Mouse (Mus musculus) heart, postnatal 14 days (tissue): ENCODE results near the gene Swap70. TPM values are rescaled to one million over a fixed set of nuclear protein-coding genes. Genes with fewer than 3 reads are reported as not detected.

Experiments used
- DNase-seq, 2 experiments: peaks; one replicate each; pipeline ENCODE4 v3.0.0; 2021 to 2022
- intact Hi-C: fragments of 180-260 bp; cut with DNase I; formaldehyde crosslinking; loops from one replicate; pipeline ENCODE4 v1.15.1; 2025
- total RNA-seq, 2 experiments: library from RNA; stranded (reverse); gene quantifications; 2 replicates each; pipeline ENCODE4 v1.2.3; 2021

Gene Swap70
- total RNA-seq, 2 experiments from 2014 or later = 16.0 to 17.3 TPM

DNA sequence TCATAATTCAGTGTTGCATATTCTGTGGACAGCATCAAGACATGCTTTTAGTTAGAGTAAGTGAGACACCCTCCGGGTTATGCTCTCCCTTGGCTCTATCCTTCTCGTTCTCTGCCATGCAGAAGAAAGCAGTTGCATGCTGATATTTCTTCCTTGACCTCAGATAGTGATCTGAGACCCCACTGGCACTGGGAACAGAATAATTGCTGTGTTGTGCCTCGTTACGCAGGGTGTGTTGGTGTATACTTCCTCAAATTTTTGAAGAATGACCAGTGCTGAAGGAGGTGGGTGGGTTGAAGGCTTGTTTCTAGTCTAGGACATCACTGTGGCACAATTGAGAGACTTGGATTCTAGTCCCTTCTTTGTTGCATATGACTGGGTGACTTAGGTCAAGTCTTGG is 14.6 kb downstream of the Swap70 start:
- DNase-seq = no peak
- intact Hi-C loops = no loop called here

DNA sequence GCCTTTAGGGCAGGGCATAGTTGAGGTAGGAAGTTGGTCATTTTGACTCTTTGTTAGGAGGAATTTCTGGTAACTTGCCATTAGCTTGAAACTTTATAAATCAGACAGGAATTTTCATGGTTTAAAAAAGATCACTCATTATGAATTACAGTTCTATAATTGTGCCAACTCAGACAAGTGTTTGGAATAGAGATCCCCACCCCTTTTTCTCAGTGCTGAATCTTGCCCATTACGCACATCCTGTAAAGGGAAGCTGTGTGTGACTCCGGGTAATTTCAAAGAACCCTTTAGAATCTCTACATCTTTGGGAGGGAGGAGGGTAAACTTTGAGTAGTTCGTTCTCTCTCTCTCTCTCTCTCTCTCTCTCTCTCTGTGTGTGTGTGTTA is 15.9 kb downstream of the Swap70 start:
- no peak for DNase-seq
- intact Hi-C loops = no loop called here

DNA sequence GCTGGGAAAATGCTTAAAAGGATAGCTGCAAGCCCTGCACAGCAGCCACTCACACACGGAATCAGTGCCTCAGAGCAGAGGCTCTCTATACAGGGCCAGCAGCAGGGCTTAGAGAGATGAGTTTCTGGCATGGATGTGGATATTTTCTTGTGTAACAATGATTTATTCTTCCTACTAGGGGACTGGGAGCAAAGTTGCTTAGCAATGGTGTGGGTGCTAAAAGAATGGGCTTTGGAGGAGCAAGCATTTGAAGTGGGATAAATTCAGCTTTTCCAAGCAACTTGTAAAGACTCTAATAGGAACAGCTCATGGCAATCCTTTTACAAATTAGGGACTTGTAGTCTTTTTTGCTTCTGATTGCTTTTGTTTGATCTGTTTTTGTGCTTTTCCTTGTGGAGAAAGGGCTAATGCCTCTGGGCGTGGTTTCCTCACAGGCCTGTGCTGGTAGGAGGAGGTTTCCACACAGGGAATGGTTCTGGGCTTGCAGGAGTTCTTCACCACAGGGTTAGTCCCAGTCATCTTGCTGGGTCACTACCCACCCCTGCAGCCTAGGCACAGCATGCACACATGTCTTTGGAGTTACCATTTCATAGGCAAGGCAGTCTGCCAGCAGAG is 16.4 kb downstream of the Swap70 start:
- intact Hi-C loops = no loop called here
- no peak for DNase-seq

DNA sequence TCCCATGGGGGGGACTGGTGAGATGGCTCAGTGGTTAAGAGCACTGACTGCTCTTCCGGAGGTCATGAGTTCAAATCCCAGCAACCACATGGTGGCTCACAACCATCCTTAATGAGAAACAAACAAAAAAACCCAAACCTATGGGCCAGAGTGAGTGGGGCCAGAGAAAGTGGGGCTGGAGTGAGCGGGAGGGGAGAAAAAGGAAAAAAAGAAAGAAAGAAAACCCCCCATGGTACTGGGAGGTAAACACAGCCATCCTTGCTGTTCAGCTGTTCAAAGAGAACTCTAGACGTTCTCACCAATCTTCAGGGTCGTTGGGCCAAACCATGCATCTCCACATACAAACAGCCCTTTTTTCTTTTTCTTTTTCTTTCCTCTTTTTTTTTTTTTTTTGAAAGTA is 18.1 kb downstream of the Swap70 start:
- DNase-seq = no peak
- intact Hi-C loops = no loop called here

DNA sequence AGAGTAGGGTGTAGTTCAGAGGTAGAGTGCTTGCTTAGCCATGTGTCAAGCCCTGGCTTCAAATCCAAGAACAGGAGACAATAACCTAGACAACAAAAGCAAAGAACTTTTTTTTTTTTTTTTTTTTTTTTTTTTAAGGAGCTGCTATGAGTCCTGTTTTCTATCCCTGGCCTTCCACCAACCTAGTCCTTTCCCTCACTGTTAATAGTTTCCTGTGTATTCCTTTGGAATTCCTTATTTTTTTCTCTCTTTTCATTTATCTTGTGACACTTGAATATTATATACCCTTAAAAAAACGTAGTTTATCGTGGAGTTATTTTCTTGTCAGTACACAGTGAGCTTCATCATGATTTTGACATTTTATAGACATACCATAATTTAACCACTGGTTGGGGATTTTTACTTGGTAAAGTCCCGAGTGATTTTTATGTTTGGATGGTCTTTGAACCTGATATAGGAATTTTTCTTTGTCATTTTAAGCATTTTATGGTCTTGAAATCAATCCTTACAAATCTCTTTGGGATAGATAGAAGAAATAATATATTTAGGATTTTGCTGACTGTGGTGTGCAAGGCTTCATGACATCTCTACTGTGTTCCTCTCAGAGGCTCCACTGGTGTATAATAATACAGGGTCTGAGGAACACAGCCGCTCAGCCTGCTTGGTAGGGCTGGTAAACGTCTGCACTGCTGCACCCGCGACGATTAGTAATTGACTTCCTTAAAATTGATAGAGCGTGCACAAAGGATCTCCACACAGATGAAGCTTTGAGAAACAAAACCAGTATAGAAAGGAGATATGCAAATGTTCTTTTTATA is 20.2 kb downstream of the Swap70 start:
- intact Hi-C loops = no loop called here
- DNase-seq = no peak

DNA sequence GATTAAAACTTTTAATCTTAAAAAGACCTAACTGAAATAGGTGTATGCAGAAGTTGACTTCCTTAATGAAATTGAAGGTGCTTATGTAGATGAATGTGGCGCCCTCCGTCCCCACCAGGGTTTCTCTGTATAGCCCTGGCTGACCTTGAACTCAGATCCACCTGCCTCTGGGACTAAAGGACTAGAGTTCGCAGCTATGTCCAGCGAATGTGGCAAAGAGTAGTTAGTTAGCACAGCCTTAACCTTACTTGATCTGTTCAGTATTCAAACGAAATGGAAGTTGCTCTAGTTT is 20.7 kb downstream of the Swap70 start:
- intact Hi-C loops = no loop called here
- no peak for DNase-seq

DNA sequence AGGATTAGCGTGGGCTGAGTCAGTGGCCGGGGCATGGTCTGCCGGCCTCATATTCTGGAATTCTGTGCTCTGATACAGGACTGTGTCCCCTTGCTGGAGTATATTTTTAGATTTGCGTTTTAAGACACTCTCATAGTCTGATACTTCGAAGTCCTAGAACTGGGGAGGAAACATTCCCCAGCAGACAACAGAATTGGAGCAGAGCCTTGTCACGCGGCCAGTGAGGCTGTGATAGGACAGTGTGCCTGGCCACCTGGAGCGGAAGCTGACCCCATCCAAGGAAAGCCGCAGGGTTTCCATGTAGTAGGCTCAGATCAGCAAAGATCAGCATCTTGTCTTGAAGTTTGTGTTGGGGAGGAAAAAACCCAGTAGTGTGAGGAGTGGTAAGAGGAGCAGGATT is 23.6 kb downstream of the Swap70 start:
- intact Hi-C loops = no loop called here
- DNase-seq = peak; percentile 59 to 72

DNA sequence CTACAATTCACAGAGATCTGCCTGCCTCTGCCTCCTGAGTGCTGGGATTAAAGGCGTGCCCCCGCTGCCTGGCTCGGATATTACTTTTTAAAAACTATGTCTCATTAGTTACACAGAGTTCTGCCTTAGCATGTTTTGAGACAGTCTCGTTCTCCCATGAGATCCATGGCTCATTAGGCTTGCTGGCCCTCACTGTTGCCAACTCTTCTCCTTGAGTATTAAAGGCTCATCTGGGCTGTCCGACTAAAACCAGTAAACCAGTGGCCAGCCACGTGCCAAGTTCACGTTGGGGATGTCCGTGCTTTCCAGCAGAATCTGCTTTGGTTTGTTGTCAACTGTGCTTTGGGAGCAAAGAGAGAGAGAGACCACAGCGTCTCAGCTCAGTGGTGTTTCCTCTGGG is 25.0 kb downstream of the Swap70 start:
- no peak for DNase-seq
- intact Hi-C loops = no loop called here

DNA sequence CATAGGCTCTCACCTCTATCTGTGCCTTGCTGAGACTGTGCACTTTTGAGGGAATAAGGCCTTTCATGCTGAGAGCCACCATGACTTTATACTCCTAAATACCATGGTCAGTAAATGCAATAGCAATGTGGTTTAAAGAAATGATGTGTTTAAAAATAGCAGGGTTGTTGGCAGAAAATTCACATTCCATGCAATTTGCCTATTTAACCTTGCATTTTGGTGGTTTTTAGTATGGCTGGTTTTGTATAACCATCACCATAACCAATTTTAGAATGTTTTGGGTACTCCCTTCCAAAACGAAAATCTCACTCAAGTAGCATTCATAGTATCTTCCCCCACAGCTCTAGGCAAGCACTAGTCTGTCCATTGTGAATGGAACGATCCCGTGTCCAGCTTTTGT is 26.3 kb downstream of the Swap70 start:
- intact Hi-C loops = no loop called here
- DNase-seq = no peak

DNA sequence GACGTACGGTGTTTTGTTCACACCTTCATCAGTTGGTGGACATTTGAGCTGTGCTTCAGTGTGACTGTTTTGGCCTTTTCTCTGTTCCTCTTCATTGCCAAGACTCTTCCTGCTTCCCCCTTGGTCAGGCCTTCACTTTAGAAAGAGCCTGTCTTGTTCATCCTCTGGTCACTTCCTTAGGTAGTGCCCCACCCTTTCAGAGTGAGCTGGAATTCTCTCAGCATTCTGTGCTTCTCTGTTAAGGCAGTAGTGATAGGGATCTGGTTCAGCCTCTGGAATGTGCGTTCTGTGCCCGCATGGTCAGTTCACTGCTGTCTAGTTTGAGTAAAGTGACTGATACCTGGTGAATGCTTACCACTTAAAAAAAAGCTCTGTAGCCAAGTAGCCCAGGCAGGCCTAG is 27.2 kb downstream of the Swap70 start:
- DNase-seq = no peak
- intact Hi-C loops = no loop called here

DNA sequence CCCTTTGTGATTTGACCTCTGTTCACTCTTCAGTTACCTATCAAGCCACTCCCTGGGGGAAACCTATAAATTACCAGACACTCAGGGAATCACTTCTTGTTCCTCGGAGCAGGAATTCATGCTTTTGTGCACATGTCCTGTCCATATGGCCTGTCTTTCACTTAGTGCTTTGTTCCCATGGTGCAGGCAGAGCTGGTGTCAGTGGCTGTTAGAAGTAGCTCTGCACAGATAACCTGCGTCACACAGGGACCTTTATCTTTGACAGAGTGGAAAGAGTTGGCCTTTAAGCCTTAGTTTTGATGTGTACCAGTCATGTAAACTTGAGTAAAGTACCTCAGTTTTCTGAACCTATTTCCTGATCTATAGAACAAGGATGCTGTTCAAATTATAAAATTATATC is 32.4 kb downstream of the Swap70 start:
- no peak for DNase-seq
- intact Hi-C loops = no loop called here

DNA sequence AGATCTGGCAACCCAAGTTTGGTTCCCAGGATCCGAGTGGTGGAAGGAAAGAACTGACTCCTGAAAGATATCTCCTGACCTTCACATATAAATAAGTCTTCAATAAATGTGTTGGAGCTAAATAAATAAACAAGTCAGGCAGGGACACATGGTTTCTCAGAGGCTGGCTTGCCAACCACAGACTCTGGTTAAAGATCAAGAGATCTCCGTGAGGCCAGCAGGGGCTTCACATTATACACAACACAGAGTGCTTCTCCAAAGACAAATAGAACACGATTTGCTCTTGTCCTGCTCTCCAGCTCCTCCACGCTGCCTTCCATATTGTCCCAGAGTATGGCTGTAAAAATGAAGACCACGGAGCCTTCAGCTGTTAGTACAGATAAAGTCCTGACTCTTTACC is 32.9 kb downstream of the Swap70 start:
- no peak for DNase-seq
- intact Hi-C loops = no loop called here

DNA sequence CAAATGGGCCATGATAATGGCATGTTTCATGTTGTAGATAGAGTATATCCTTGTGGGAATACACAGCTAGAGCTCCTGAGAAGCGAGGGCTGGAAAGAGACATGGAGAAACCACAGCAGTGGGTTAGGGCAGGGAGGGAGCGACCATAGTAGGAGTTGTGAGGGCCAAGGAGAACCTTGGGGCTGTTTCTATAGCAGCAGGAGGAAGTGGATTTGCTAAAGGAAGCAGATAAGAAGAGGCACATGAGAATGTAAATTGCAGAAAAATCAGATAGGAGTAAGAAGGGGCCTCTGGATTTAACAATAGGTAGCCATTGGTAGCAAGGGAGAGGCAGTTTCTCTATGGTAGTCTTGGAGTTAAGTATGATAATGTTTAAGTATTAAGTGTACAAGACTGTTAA is 35.5 kb downstream of the Swap70 start:
- intact Hi-C loops = no loop called here

DNA sequence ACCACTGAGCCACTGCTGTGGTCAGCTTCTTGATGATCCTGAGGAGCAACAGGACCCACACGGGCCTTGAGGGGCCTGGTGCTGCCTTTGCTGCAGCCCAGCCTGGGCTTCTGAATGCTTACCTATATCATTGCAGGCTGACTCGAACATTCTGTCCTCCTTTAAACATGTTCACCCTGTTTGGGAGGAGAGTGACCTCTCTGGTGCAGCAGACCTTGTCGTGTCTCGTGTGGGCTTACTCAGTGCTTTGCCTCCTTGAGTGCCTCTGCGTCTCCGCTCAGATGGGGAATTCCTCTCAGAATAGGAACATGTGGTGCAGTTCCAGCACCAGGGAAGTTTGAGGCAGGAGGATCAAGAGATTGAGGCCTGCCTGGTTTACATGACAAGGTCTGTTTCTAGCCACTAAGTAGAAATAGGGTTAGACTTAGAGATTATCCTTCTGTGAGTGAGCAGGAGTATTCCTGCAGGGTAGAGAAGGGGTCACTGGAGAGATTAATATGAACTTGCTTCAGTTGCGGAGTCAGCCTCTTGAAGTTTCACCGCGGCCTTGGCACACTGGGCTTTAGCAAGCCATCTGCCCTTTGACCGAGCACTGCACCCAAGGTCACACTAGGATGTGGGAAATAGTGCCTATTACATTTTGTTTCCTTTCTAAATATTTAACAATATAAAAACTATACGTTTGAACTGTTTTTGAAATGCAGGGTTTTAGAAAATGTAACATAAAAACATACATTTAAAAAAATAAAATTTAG is 36.9 kb downstream of the Swap70 start:
- no peak for DNase-seq
- intact Hi-C loops = no loop called here

More for the DNA sequence above, 35.5 kb downstream of the Swap70 start:
- no peak for DNase-seq

DNA sequence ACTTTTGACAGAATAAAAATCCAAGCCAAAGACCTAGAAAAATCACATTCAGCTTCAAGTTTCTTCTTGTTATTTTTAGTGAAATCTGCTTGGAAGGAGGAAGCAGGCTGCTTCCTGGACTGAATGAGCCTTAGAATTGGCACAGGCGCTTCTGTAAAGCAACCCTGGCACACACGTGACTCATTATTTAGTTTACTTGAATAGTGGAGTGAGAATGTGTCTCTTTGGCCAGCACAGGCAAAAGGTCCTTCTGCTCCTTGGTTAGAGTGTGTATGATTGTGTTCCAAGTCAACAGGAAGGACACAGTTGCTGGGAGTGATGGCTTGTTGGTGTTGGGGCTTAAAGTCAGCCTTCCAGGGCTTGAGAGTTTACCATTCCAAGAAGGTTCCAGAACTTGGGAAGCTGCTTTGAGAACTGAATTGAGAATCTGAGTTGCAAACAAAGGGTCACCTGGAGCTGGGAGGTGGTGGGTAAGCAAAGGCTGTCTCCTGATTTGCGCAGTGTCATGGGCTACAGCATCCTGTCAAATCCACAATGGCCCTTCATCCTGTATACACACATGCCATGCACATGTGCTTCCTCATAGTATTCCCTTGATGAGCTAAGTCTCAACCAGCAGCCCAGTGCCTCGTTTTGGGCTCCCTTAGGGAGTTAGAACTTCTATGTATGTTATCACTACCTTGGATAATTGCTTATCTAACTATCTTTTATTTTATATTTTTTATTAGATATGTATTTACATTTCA is 38.6 kb downstream of the Swap70 start:
- intact Hi-C loops = loop anchor here (5.0 to 10.0 kb wide), 2 partner anchors 143 to 165 kb away; no protein-coding TSS in a partner anchor
- peak; percentile 21 to 38 for DNase-seq

DNA sequence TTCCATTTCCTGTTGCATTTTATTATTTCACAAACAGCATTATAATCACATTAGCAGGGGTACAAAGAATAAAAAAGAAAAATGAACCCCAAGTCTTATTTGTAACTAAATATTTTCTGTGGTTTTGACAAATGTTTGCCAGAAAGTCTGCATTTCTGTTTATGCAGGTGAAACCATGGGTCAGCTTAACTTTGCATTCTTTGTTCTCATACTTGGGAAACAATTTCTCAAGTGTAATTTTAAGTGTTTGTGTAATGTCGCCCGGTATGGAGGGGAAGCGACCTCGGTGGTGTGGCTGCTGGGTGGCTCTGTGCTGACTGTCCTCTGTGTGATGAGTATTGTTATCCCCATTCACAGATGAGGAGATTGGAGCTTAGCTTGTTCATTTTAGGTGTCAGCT is 40.3 kb downstream of the Swap70 start:
- intact Hi-C loops = loop anchor here (5.0 to 10.0 kb wide), 2 partner anchors 145 to 167 kb away; no protein-coding TSS in a partner anchor
- no peak for DNase-seq

DNA sequence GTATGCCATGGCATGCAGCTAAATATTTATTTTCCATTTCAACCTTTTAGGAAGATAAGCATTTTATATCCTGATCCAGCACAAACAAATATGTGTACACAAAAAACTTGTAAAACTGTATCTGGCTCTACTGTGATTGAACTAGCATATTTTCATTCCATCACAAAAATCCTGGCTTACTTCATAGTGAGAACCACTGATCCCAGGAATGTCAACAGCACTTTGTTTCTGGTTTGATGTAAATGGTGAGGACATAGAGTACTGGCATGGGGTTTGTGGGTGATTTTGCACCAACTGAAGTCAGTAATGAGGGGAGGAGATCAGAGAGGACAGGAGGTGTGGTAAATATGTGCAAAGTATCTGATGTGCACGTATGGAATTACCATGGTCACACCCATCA is 41.1 kb downstream of the Swap70 start:
- intact Hi-C loops = loop anchor here (5.0 to 10.0 kb wide), 2 partner anchors 145 to 168 kb away; no protein-coding TSS in a partner anchor
- DNase-seq = no peak

DNA sequence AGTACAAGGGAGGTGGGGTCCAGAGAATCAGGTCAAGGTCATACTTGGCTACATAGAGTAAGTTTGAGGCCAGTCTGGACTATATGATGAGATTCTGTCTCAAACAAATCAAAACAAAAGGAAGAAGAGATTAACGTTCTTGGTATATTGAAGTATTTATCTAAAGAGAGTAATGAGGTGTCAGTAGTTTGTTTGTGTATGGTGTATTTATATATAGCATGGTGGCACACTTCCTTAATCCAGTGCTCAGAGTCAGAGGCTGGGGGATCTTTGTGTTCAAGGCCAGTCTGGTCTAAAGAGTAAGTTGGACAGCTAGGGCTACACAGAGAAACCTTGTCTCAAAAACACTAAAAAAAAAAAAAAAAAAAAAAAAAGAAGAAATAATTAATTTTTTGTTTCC is 42.0 kb downstream of the Swap70 start:
- DNase-seq = no peak
- intact Hi-C loops = loop anchor here (5.0 to 10.0 kb wide), 2 partner anchors 146 to 169 kb away; no protein-coding TSS in a partner anchor

DNA sequence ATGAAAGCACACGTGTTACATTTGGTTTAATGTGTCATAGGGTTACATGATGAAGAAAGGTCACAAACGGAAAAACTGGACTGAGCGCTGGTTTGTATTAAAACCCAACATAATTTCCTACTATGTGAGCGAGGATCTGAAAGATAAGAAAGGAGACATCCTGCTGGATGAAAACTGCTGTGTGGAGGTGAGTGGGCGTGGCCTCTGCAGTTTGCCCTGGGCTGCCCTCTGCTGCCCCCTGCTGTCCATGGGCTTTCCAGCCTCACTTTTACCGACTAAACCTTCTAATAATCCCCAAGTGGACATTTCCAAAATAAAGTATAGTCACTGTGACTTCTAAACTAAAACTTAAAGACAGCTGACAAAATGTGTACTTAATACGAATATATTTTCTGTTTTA is 44.3 kb downstream of the Swap70 start:
- DNase-seq = peak; percentile 93 to 95
- intact Hi-C loops = loop anchor here (1.0 to 10.0 kb wide), 3 partner anchors 45 to 171 kb away; partner anchors contain the start of gene Swap70

DNA sequence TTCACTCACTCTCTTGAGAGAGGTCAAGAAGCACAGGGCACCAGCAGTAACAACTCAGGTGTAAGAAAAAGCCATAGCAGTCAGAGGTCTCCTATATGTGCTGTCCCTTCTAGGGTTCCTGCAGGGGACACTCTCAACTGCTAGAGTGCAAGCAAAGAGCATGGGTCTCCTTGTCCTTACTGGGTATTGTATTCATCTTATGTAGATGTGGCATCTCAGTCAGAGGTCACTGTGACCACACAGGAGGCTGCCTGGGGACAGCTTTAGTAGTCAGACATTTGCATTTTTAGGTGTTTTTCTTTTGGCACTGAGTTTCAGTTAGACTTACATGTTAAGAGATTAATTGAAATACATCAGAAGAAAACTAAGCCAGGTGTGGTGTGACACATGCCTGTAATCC is 45.5 kb downstream of the Swap70 start:
- DNase-seq = no peak
- intact Hi-C loops = loop anchor here (10.0 kb wide), 1 partner anchor 172 kb away; no protein-coding TSS in a partner anchor

DNA sequence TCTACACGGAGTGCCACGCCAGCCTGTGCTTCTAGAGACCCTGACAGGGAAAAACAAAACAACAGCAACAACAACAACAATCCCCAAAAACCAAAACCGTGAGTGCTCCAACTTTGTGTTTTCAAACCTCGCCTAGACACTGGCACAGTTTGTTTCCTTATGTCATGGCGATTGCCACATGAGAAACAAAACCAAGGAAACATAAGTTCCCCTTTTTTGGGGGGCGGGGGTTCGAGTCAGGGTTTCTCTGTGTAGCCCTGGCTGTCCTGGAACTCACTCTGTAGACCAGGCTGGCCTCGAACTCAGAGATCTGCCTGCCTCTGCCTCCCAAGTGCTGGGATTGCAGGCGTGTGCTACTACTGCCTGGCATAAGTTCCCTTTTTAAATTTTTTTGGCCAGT is 46.5 kb downstream of the Swap70 start:
- no peak for DNase-seq
- intact Hi-C loops = loop anchor here (10.0 kb wide), 1 partner anchor 173 kb away; no protein-coding TSS in a partner anchor
